Mouse (Mus musculus): ENCODE data around the gene Grm2. TPM values are rescaled to one million over a fixed set of nuclear protein-coding genes. Genes with fewer than 3 reads are reported as not detected.

Grm2 gene
- polyA plus RNA-seq, 1 experiment: not detected

DNA sequence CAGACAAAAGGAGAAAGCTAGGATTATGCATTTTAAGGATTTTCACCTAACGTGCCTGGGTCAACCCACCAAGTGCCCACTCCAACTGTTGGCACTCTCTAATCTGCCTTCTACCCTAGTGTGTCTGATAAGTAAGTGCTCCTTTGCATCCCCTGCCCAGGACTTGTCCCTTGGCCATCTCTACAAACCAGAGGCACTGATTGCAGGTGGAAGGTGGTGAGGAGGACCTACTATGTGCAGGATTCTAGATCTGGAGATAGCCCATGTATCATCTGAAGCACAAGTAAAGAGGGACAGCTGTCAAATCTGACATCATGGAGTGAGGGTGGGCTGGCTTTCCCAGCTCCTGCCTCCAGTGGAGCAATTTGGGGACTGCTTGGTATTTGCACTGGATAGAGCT lies 4.1 kb upstream of the Grm2 start:
- H3K27ac ChIP-seq (ENCODE audit: insufficient read depth, low read length): no peak overlapping the region
- no peak overlapping the region for H3K9ac ChIP-seq (ENCODE audit: low read depth, poor library complexity, severe bottlenecking)
- H3K36me3 ChIP-seq (ENCODE audit: control insufficient read depth, insufficient read depth, low read length, poor library complexity, severe bottlenecking): peaks cover 18% of the 10 kb centered on the region
- H3K9me3 ChIP-seq (replicated peaks; ENCODE audit: control insufficient read depth, insufficient read depth, low read length, poor library complexity, severe bottlenecking): no peaks in the 10 kb centered on the region
- H3K27me3 ChIP-seq (ENCODE audit: control insufficient read depth, insufficient read depth, low read length, poor library complexity, severe bottlenecking): peaks cover 4% of the 10 kb centered on the region; the same call in 1 of the 2 replicates
- no peak overlapping the region for H3K4me3 ChIP-seq (ENCODE audit: low read depth, low read length)
- no peaks in the 10 kb centered on the region for H3K4me1 ChIP-seq (ENCODE audit: control insufficient read depth, insufficient read depth, low read length)
- no peak for TF ChIP-seq POLR2A (IDR thresholded peaks at IDR 0.05; ENCODE audit: insufficient read depth, low read length)
- no peak for TF ChIP-seq CTCF (IDR thresholded peaks at IDR 0.05; ENCODE audit: low read depth, low read length)
- TF ChIP-seq EP300 (IDR thresholded peaks at IDR 0.05; ENCODE audit: insufficient read depth, low read depth, low read length): no peak

- H3K9me3 ChIP-seq (replicated peaks; ENCODE audit: control insufficient read depth, insufficient read depth, low read length, poor library complexity, severe bottlenecking): no peaks in the 10 kb centered on the region
- H3K9ac ChIP-seq (ENCODE audit: low read depth, poor library complexity, severe bottlenecking): no peak overlapping the region
- no peak overlapping the region for H3K27ac ChIP-seq (ENCODE audit: insufficient read depth, low read length)
- H3K4me1 ChIP-seq (ENCODE audit: control insufficient read depth, insufficient read depth, low read length): no peaks in the 10 kb centered on the region
- peaks cover 18% of the 10 kb centered on the region for H3K36me3 ChIP-seq (ENCODE audit: control insufficient read depth, insufficient read depth, low read length, poor library complexity, severe bottlenecking)
- no peak overlapping the region for H3K4me3 ChIP-seq (ENCODE audit: low read depth, low read length)
- H3K27me3 ChIP-seq (ENCODE audit: control insufficient read depth, insufficient read depth, low read length, poor library complexity, severe bottlenecking): peaks cover 4% of the 10 kb centered on the region; the same call in 1 of the 2 replicates
- no peak for TF ChIP-seq POLR2A (IDR thresholded peaks at IDR 0.05; ENCODE audit: insufficient read depth, low read length)
- no peak for TF ChIP-seq CTCF (IDR thresholded peaks at IDR 0.05; ENCODE audit: low read depth, low read length)
- TF ChIP-seq EP300 (IDR thresholded peaks at IDR 0.05; ENCODE audit: insufficient read depth, low read depth, low read length): no peak
Observed at GRCm38 (mm10) chr9:106659441-106659840, 3.6 kb upstream of the Grm2 start.

GRCm38 (mm10) chr9:106657592-106657991 lies 1.7 kb upstream of the Grm2 start:
- Histone ChIP-seq H3K4me3 (ENCODE audit: low read depth, low read length) (no peak overlapping the region), H3K27me3 (ENCODE audit: control insufficient read depth, insufficient read depth, low read length, poor library complexity, severe bottlenecking) (peaks cover 4% of the 10 kb centered on the region; the same call in 1 of the 2 replicates), H3K27ac (ENCODE audit: insufficient read depth, low read length) (no peak overlapping the region), H3K9ac (ENCODE audit: low read depth, poor library complexity, severe bottlenecking) (no peak overlapping the region), H3K36me3 (ENCODE audit: control insufficient read depth, insufficient read depth, low read length, poor library complexity, severe bottlenecking) (peaks cover 14% of the 10 kb centered on the region), H3K9me3 (replicated peaks; ENCODE audit: control insufficient read depth, insufficient read depth, low read length, poor library complexity, severe bottlenecking) (peaks cover 3% of the 10 kb centered on the region; the same call in 1 of the 2 replicates), H3K4me1 (ENCODE audit: control insufficient read depth, insufficient read depth, low read length) (no peaks in the 10 kb centered on the region)
- TF ChIP-seq EP300 (IDR thresholded peaks at IDR 0.05; ENCODE audit: insufficient read depth, low read depth, low read length) (no peak), POLR2A (IDR thresholded peaks at IDR 0.05; ENCODE audit: insufficient read depth, low read length) (no peak), CTCF (IDR thresholded peaks at IDR 0.05; ENCODE audit: low read depth, low read length) (no peak)

DNA sequence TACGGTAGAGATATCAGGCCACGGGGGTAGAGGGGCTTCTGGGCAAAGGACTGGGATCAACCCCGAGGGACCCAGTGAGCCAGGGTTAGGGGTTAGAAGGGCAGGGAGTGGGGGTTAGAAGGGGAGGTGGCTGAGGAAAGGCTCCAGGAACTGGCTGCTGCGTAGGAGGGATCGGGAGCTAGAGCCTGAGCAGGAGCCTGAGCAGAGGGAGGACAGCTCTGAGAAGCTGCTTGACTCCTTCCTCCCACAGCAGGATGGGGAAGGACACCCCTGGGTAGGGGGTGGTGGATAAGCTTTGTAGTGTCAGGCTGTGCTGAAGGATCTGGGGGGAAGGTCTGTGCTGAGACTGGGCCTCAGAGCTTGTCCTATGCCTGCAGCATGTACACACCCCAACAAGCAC lies 938 bp upstream of the Grm2 start:
- Histone ChIP-seq H3K36me3 (ENCODE audit: control insufficient read depth, insufficient read depth, low read length, poor library complexity, severe bottlenecking) (peaks cover 7% of the 10 kb centered on the region), H3K4me1 (ENCODE audit: control insufficient read depth, insufficient read depth, low read length) (no peaks in the 10 kb centered on the region), H3K9me3 (replicated peaks; ENCODE audit: control insufficient read depth, insufficient read depth, low read length, poor library complexity, severe bottlenecking) (peaks cover 3% of the 10 kb centered on the region; the same call in 1 of the 2 replicates), H3K27me3 (ENCODE audit: control insufficient read depth, insufficient read depth, low read length, poor library complexity, severe bottlenecking) (peaks cover 4% of the 10 kb centered on the region; the same call in 1 of the 2 replicates), H3K27ac (ENCODE audit: insufficient read depth, low read length) (no peak overlapping the region), H3K9ac (ENCODE audit: low read depth, poor library complexity, severe bottlenecking) (no peak overlapping the region), H3K4me3 (ENCODE audit: low read depth, low read length) (no peak overlapping the region)
- TF ChIP-seq POLR2A (IDR thresholded peaks at IDR 0.05; ENCODE audit: insufficient read depth, low read length): no peak
- TF ChIP-seq EP300 (IDR thresholded peaks at IDR 0.05; ENCODE audit: insufficient read depth, low read depth, low read length): no peak
- no peak for TF ChIP-seq CTCF (IDR thresholded peaks at IDR 0.05; ENCODE audit: low read depth, low read length)

DNA sequence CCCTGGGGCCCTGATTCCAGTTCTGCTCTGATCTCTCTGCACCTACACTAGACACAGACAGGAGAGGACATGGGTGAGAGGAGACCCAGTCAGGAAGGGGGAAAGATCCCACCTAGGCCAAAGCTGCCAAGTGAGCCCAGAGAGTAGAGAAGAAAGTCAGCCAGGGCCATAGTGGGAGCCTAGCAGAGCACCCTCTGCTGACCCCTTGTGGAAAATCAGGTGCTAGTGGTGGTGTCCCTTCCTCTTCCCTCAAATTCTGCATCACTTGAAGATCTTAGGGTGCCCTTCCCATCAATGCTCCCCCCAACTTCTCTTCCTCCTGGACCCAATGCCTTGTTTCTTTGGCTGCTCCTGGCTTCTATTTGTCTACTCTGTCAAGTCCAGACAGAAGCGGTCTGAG lies 3.2 kb downstream of the Grm2 start:
- TF ChIP-seq CTCF (IDR thresholded peaks at IDR 0.05; ENCODE audit: low read depth, low read length): peak; percentile 56
- TF ChIP-seq EP300 (IDR thresholded peaks at IDR 0.05; ENCODE audit: insufficient read depth, low read depth, low read length): no peak
- no peak for TF ChIP-seq POLR2A (IDR thresholded peaks at IDR 0.05; ENCODE audit: insufficient read depth, low read length)
- H3K9ac ChIP-seq (ENCODE audit: low read depth, poor library complexity, severe bottlenecking): no peak overlapping the region
- peaks cover 4% of the 10 kb centered on the region; the same call in 1 of the 2 replicates for H3K27me3 ChIP-seq (ENCODE audit: control insufficient read depth, insufficient read depth, low read length, poor library complexity, severe bottlenecking)
- peaks cover 3% of the 10 kb centered on the region; the same call in 1 of the 2 replicates for H3K9me3 ChIP-seq (replicated peaks; ENCODE audit: control insufficient read depth, insufficient read depth, low read length, poor library complexity, severe bottlenecking)
- H3K36me3 ChIP-seq (ENCODE audit: control insufficient read depth, insufficient read depth, low read length, poor library complexity, severe bottlenecking): no peaks in the 10 kb centered on the region
- no peak overlapping the region for H3K27ac ChIP-seq (ENCODE audit: insufficient read depth, low read length)
- no peaks in the 10 kb centered on the region for H3K4me1 ChIP-seq (ENCODE audit: control insufficient read depth, insufficient read depth, low read length)
- H3K4me3 ChIP-seq (ENCODE audit: low read depth, low read length): no peak overlapping the region

DNA sequence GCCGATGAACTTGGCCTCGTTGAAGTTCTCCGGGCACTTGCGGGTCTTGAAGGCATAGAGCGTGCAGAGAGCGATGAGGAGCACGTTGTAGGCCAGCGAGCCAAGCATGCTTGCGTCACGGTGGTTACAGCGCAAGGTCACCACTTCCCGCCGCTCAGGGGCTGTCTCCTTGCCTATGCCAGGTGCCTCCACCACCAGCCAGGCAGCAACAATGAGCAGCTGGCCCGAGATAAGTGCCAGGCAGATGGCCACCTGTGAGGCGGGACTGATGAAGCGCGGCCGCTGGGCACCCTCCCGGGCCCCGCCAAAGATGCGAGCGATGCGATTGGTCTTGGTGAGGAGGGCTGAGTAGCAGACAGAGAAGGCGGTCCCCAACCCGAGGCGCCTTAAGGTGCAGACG lies 8.7 kb downstream of the Grm2 start:
- no peaks in the 10 kb centered on the region for H3K9me3 ChIP-seq (replicated peaks; ENCODE audit: control insufficient read depth, insufficient read depth, low read length, poor library complexity, severe bottlenecking)

More for the DNA sequence above, 8.7 kb downstream of the Grm2 start:
- Histone ChIP-seq H3K27me3 (ENCODE audit: control insufficient read depth, insufficient read depth, low read length, poor library complexity, severe bottlenecking) (no peaks in the 10 kb centered on the region), H3K4me3 (ENCODE audit: low read depth, low read length) (peak overlapping the region; percentile 34), H3K9ac (ENCODE audit: low read depth, poor library complexity, severe bottlenecking) (no peak overlapping the region), H3K27ac (ENCODE audit: insufficient read depth, low read length) (no peak overlapping the region), H3K36me3 (ENCODE audit: control insufficient read depth, insufficient read depth, low read length, poor library complexity, severe bottlenecking) (no peaks in the 10 kb centered on the region), H3K4me1 (ENCODE audit: control insufficient read depth, insufficient read depth, low read length) (peaks cover 2% of the 10 kb centered on the region)
- TF ChIP-seq EP300 (IDR thresholded peaks at IDR 0.05; ENCODE audit: insufficient read depth, low read depth, low read length) (no peak), POLR2A (IDR thresholded peaks at IDR 0.05; ENCODE audit: insufficient read depth, low read length) (no peak), CTCF (IDR thresholded peaks at IDR 0.05; ENCODE audit: low read depth, low read length) (no peak)
